Mouse (Mus musculus) G1E (cell line): ENCODE data around the gene Col10a1.

Source experiments
- CTCF ChIP-seq: IDR thresholded peaks from 2 replicates; pipeline ENCODE4 v1.5.1; 2012; ENCODE audit warnings: low read depth, low read length, inconsistent platforms, mixed read lengths
- TAL1 ChIP-seq: conservative IDR thresholded peaks from 2 replicates; pipeline ENCODE4 v1.6.1; 2012; ENCODE audit warnings: low read depth, low read length, inconsistent platforms, mixed read lengths

- no peak for TF ChIP-seq CTCF
- no peak for TF ChIP-seq TAL1
These were observed 37.6 kb upstream of the Col10a1 start for GRCm38 (mm10) chr10:34352166-34352565.
